Mouse (Mus musculus): ENCODE measurements around the gene Prkn.

Prkn gene

DNA sequence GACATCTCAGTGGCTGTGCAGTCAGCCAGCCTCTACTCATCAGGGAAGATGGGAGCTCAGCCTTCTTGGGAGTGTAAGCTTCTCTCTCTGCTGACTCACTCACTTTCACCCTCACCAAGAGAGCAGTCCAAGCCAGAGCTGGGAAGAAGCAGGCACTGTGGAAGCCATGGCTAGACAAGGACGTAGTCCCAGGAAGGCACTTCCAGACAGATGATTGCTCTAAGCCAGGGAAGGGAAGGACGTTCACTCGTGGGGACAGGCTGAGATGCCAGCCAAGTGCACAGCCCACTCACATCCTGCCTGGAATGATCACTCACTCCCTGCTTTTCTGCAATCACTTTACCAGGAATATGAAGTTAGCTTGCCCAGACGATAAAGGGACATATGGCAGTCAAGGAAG lies 430.0 kb downstream of the Prkn start:
- DNase-seq (ENCODE audit: low read depth, low spot score): no peak

DNA sequence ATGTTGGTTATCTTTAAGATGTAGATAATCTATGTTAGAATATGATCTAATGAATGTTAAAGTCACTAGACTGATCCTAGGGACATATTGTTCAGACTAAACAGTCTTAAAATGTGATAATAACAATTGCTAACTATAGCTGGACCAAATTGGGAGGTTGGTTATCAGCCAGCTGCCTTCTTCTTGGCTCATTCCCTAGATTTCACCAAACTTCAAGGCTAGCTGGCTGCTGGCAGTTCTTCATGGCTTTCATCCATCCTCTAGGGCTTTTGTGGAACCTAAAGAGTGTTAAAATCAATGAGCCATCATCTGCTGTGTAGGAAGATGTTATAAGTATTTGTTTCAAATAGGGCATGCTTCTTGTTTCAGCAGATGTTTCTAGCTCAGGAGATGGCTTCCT lies 431.7 kb downstream of the Prkn start:
- DNase-seq (ENCODE audit: low read depth, low spot score): no peak

- no peak for DNase-seq (ENCODE audit: low read depth, low spot score)
These were observed 444.1 kb downstream of the Prkn start for GRCm38 (mm10) chr17:11284246-11284645.

DNA sequence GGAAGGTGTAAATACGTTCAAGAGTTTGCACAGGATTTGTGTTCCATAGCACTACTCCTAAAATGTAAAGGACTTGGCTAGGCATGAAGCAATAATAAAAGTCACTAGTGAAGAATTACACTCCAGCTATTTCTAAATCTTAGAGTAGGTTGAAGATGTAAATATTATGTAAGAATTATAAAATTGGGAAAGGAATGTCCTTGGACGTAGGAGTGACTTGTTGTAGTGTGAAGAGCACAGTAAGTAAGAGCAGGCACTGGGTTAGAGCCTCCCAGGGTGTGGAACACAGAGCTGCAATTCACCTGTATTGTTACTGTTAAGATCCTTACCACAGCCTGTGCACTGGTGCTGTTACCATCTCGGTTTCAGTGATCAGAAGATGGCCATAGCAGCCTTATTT lies 450.0 kb downstream of the Prkn start:
- no peak for DNase-seq (ENCODE audit: low read depth, low spot score)

DNA sequence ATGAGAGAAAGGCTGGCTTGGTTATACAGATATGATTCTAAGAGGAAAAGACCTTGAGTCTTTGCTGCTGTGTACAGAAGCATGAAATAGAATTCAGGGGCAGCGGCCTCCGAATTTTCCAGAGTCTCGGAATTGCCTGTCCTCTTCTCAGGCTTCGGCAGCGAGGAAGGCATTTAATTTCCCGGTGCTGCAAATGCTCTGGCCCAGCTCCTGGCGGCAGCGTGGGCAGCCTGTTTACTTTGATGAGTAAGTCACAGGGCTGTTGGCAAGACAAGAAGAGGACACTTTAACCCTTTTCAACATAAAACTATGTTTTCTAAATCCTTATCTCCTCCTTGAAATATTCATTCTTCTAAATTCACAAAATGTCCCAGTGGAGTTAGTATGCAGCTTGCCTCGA lies 462.9 kb downstream of the Prkn start:
- no peak for DNase-seq (ENCODE audit: low read depth, low spot score)

GRCm38 (mm10) chr17:11309843-11310242 lies 469.7 kb downstream of the Prkn start:
- DNase-seq (ENCODE audit: low read depth, low spot score): peak; percentile 61

DNA sequence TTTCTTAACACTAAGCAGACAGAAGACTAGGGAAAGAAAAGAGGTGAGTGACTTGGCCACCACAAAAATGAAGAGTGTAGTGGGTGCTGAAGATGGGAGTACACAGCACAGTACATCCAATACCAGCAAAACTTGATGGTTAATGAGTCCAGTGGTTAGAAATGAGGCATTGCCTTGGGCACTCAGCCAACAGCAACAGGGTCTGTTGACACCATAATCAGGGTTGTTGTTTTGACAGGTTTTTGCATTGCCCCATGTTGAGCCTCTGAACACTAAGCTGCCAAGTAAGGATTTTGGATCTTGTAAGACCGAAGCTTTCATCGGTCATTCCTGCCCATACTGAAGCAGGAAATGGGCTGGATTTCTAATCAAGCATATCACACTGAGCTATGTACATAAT lies 474.0 kb downstream of the Prkn start:
- no peak for DNase-seq (ENCODE audit: low read depth, low spot score)

DNA sequence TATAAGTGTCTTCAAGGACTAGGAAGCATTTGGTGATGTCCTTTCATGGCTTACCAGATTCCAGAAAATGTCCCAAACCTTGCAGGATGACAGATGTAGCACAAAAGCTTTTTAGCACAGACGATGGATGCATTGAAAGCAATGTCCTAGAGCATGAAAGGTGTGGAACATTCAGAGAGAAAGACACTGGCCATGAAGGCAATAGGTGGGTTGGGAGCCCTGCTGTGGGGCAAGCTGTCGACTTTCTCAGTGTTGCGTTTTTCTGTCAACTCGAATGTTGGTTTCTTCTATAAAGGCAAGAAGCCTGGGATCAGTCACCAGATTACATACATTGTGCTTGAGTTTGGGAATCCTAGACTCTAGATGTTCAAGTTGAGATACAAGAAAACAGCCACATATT lies 475.5 kb downstream of the Prkn start:
- DNase-seq (ENCODE audit: low read depth, low spot score): no peak

GRCm38 (mm10) chr17:11318946-11319345 lies 478.8 kb downstream of the Prkn start:
- DNase-seq (ENCODE audit: low read depth, low spot score): no peak

DNA sequence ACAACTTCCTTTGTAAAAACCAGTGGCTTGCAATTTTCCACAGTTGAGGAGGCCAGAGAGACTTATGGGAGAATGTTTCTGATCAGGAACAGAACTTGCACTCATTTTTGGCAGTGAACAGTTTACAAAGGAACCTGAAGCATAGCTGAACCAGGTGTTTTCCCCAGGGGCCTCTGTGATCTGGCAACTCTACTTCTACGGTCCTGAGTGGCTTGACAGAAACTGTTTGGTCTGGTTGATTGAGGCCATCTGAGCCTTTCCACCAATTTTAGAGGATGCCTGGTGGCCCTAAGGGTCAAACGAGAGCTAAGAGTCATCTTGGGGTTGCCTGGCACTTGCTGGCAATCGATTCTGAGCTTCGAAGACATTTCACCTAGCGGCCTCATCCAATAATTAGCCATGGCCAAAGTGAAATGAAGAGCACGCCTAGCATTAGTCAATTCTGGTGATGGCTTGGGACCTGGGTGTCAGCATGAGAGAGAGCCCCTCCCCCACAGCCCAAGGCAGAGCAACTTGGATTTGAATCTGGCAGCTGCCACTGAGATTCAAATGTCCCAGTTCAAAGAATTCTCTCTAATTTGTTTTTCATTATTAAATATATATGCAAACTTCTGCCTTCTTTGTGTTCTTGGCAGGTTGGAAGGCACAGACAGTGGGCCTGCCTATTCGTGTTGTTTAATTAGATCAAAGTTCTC lies 479.6 kb downstream of the Prkn start:
- no peak for DNase-seq (ENCODE audit: low read depth, low spot score)

- peak; percentile 23 for DNase-seq (ENCODE audit: low read depth, low spot score)
These were observed 491.9 kb downstream of the Prkn start for GRCm38 (mm10) chr17:11332081-11332480.

- no peak for DNase-seq (ENCODE audit: low read depth, low spot score)
These were observed 493.6 kb downstream of the Prkn start for GRCm38 (mm10) chr17:11333741-11334140.

DNA sequence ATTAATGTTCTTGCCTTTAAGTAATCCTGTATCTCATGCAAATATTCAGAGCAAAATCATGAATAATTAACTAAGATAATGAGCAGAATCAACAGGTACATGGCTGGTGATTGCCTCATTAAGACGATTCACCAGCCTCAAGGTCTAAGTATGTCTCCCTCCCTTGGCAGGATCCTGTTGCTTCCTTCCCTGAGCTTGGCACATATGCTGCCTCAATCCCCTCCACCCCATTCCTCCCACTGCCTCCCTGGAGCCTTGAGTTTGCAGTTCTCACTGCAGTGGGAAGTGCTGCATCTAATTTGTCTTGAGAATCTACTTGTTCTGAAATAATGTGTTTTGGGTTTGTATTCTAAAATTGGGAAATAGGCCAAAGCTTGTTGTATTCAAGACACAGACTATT lies 496.0 kb downstream of the Prkn start:
- DNase-seq (ENCODE audit: low read depth, low spot score): no peak

GRCm38 (mm10) chr17:11340368-11340767 lies 500.2 kb downstream of the Prkn start:
- no peak for DNase-seq (ENCODE audit: low read depth, low spot score)

- no peak for DNase-seq (ENCODE audit: low read depth, low spot score)
These were observed 506.1 kb downstream of the Prkn start for GRCm38 (mm10) chr17:11346310-11346709.

DNA sequence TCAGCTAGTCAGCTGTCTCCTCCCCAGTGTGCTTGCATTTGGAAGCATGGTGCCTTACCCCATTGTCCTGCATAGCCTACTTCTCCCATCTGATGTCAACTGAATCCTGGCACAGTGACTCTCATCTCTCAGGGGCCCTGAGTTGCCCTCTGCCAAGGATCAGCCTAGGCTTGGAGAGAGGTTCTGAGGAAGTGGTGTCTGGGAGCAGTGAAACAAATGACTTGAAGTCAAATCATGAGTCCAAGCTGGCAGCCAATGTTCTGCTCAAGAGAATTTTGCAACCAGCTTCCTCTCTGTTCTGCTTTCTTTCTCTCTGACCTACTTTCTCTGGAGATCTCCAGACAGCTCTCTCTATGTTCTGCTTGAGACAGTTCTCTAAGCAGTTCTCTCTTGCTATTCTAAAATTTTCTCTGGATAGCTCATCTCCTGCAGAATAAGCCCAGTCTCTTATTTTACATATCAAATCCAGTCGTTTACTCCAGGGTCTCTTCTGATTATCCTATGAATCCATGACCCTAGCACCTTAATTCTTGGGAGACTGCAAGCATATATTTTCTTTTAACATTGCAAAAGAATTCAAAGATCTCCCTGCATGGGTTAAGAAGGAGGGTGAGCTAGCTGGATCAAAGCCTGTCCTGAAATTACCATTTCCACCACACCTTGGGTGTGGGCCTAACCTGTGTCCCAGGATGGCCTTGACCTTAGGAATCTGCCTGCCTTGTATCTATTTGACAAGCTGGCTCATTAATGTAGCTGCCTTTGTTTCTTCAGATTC lies 512.8 kb downstream of the Prkn start:
- no peak for DNase-seq (ENCODE audit: low read depth, low spot score)

GRCm38 (mm10) chr17:11353553-11353945 lies 513.4 kb downstream of the Prkn start:
- no peak for DNase-seq (ENCODE audit: low read depth, low spot score)

- DNase-seq (ENCODE audit: low read depth, low spot score): no peak
These were observed 514.2 kb downstream of the Prkn start for GRCm38 (mm10) chr17:11354348-11354747.

DNA sequence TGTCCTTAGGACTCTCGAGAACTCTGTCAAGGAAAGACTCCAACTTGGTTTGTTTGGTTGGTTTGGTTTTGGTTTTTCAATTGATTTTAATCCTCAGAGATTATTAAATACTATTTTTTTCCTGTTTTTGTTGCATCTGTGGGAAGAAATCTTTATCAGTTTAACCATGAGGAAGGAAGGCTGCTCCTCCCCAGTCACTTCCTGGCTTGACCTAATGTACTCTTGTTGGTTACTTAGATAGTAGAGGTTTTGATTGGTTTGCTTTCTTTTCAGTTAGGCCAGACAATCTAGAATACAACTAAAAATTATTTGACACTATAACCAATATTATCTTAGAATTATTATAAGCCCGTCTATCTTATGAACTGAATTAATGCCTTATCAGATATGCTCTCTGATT lies 535.3 kb downstream of the Prkn start:
- no peak for DNase-seq (ENCODE audit: low read depth, low spot score)

DNA sequence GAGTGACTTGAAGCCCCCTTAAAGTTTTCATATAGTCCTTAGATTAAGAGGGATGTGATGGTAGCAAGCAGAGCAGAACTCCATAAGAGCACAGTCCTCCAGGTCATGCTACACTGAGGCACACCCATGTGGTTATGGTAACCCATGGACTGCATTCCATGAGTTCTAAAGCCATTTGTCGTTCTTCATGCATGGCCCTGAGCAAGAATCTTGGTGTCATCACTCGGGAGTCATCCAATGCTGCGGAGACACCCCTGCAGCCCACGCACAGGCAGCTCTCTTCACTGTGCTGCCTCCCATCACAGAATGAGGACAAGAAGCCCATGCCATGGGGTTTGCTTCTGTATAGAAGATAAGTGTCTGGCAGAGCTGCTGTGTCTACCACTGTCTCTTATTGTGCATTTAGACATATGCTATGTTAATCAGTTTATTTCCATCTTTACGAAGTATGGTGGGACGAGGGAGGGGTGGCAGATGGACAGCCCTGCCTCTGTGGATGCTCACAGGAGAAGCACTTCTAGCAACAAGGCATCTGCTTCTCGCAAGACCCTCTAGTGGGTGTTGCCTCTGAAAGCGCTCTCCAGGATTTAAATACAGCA lies 543.3 kb downstream of the Prkn start:
- DNase-seq (ENCODE audit: low read depth, low spot score): no peak

- no peak for DNase-seq (ENCODE audit: low read depth, low spot score)
These were observed 545.1 kb downstream of the Prkn start for GRCm38 (mm10) chr17:11385246-11385645.

DNA sequence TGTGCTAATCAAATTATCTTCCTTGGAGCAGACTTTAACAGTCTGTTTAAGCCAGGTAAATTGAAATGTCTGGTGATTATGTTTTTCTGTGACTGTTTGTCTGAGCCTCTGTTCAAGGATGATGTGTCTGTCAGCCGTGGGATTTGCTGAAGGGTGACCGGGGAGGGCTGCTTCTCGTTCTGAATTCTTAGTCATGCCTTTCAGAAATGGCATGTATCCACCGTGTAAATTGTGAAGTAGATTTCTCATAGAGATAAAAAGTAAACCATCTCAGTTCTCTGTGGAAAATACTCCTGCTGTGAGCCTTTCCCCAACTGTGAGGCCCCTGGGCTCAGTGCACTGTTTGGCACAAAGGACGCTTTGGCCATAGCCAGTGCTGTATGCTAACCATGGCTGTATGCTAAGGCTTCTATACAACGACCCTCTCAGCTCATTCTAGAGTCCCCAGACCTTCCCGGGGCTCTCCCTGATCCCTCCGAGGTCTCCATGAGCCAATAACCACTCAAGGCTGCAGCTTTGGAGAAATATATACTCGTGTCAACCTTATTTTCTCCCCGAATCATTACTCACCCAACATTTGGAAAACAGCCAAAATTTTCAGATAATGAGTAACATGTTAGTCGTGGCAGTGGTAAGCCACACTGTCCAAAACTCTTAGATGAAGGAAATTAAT lies 552.6 kb downstream of the Prkn start:
- DNase-seq (ENCODE audit: low read depth, low spot score): no peak

Data from mesoderm, embryonic 11.5 days (tissue).